Mouse (Mus musculus) spleen, adult 12 weeks (tissue): ENCODE measurements around the gene Vmn2r2.

Experiments
- DNase-seq: peaks from one replicate; pipeline ENCODE4 v3.0.0; 2022; ENCODE audit warnings: low spot score

Vmn2r2 gene

DNA sequence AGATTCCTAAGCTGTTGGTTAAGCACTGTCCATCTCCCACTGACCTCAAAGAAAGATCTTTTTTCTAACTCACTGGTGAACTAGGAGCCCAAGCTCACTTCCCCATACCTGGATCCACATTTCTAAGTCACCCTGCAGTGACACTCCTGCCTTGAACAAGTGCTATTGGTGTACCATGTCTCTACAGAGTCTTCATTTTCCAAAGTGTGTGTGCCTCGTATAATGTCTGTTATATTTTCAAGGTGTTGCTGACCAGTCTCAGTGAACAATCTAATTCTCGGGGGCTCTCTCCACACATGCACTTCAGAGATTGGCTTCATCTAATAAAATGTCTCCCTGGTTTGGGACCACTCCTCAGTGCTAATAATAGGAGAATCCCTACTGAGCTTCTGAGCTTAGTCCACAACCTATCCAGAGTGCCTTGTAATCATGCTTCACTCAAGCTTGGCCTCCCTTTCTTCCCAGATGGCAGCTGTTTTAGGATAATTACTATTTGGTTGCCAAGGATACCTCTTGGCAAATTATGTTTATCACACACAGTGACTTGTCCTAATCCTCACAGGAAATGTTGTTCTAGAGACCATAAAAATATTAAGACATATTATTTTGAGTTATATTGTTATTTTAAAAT lies at the start of gene Vmn2r2:
Gene Vmn2r2, minus strand, starts transcription at position 51 of the 631 bp plus-strand sequence.
- no peak for DNase-seq

- DNase-seq = no peak
Measured at GRCm38 (mm10) chr3:64113352-64114046, 28.2 kb downstream of the Vmn2r2 start.

- no peak for DNase-seq
Measured at GRCm38 (mm10) chr3:64112707-64113106, 29.0 kb downstream of the Vmn2r2 start.

- DNase-seq = no peak
Measured at GRCm38 (mm10) chr3:64081247-64081646, 60.5 kb downstream of the Vmn2r2 start, which contains the start of gene Vmn2r1. Gene Vmn2r1 (plus strand): TSS chr3:64081547.
